Mouse (Mus musculus): Measurements from ENCODE around the gene Snrpn.

The Snrpn gene

GRCm38 (mm10) chr7:60003006-60003865, 136.8 kb downstream of the Snrpn start:
- TF ChIP-seq GATA4 (IDR thresholded peaks at IDR 0.05; ENCODE audit: insufficient replicate concordance, low read length), result no peak

- TF ChIP-seq GATA4 (IDR thresholded peaks at IDR 0.05; ENCODE audit: insufficient replicate concordance, low read length), result no peak
Observed at GRCm38 (mm10) chr7:59978646-59979045, 161.4 kb downstream of the Snrpn start.
